Mouse (Mus musculus) adrenal gland, postnatal 36 days (tissue): ENCODE results near the gene Cdk4. TPM values are rescaled to one million over a fixed set of nuclear protein-coding genes. Genes with fewer than 3 reads are reported as not detected.

Source experiments
- DNase-seq, 2 experiments: peaks; one replicate each; pipeline ENCODE4 v3.0.0; 2021; ENCODE audit warnings: mixed read lengths in 1 of 2
- total RNA-seq, 2 experiments: library from RNA; stranded (reverse); gene quantifications; 2 replicates each; pipeline ENCODE4 v1.2.3; 2021

Cdk4 gene
- total RNA-seq, 2 experiments from 2014 or later, result 213 to 225 TPM

DNA sequence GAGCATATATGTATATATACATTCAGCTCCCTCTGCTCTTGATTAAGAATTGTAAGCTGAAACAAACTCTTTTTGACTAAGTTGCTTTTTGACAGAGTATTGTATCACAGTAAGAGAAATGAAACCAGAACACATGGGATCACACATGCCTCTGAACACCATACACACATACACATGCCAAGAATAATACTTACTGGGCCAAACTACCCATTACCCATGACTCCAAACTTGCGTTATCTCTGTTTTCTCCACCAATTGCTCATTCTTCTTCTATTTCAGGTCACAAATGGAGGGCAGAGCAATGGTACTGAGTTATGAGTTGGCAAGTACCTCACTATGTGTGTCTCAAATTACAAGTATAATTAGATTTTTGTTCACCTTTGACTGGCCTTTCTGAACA lies 10.6 kb downstream of the Cdk4 start:
- DNase-seq, result no peak

DNA sequence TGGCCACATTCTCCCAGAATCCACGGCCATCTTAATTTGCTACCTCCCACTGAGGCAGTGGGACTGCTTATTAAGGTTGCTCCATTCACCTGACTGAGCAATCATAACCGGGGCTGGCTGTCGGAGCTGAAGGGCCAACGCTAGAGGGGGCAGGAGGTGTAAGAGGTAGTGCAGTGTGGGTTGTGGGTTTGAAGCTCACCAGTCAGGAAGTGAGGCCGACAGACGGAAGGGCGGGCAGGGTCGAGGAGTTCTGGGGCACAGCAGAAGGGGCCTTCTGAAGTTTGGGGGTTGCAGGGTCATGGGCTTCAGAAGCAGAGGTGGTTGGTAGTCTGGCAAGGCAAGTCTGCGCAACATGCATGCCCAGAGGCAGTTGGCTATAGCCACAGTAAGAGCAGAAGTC lies 11.7 kb downstream of the Cdk4 start, which contains the start of gene Agap2:
Gene Agap2 (plus strand): TSS at position 205 of the 400 bp plus-strand sequence.
- DNase-seq, result no peak

DNA sequence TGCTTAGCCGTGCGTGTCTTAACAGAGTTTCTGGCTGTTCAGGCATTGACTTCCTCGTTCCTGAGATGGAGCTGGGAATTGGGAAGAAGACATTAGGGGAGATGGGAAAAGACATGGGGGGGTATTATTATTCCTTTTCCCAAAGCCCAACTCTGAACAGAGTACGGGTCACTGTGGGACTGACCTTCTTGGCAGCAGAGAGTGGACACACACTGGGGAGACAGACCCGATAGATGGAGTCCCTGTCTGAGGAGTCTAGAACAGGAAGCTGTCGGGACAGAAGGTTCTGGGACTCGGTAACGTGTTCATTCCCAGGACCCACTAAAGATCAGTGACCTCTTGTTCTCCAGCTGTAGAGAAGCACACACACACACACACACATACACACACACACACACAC lies 12.3 kb downstream of the Cdk4 start:
- DNase-seq, result no peak

DNA sequence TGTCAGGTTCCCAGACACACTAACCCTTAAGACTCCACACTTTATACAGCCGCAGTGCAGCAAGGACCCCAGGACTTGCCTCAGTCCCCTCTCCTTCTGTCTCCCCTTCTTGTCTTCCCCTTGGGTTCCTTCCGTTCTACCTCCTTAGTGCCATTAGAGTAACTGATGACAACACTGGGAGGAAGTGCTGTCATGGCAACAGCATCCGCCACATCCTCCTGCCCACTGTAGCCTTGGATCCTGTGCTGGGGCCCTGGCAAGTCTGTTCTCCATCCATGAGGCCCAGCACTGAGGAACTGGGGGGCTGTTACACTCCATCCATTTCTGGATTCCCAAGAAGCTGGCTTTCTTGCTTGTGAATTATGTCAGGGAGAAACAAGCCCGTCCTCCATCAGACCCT lies 12.7 kb downstream of the Cdk4 start:
- no peak for DNase-seq

DNA sequence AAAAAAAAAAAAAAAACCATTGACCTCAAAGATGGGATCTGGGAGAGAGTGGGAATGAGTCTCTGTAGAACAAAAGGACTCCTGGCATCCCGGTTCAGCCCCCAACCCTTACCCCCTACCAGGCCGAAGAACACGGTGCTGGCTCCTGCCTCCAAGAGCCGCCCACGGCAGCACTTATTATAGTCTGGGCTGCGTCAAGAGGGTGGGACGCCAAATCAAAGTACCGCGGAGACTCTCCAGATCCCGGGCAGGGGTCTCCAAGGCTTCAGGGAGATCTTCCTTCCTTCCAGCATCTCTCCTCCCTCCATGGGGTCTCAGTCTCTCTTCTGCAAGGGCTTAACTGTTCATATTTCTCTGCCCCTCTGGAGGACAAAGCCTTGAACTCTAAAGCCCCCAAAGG lies 14.2 kb downstream of the Cdk4 start:
- DNase-seq, result no peak

GRCm38 (mm10) chr10:127078001-127078676 lies 14.8 kb downstream of the Cdk4 start:
- DNase-seq, result no peak

GRCm38 (mm10) chr10:127078677-127079575 lies 15.6 kb downstream of the Cdk4 start:
- no peak for DNase-seq

- peak in 1 of 2 experiments; percentile 31 for DNase-seq
These were observed 16.5 kb downstream of the Cdk4 start for GRCm38 (mm10) chr10:127079665-127080391.

GRCm38 (mm10) chr10:127080901-127081780 lies 17.8 kb downstream of the Cdk4 start:
- peak in 1 of 2 experiments; percentile 35 for DNase-seq

DNA sequence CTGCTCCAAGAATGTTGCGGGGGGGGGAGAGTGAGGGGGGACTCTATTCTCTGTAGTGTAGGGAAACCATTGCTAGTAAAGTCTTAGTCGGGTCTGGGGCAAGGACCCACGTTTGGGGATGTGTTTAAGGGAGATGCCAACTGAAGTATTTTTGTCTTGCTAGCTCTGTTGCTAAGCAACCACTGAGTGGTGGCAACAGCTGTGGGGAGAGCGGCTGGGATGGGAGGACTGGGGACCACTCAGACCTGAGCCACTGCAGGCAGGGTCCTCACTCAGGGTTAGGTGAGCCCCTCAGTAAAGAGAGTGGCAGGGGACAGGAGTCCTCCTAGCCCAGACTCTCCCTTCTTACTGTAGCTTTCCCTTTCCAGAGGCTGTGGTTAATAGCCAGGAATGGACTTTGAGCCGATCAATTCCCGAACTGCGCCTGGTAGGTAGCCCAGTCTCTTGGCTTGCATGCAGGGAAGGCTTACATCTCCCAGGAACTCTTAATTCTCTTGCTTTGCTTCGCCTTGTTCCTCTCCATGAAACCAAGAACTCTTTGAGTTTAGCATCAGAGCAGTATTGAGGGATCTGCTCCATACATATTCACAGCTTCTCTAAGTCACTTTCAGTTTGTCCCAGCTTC lies 18.8 kb downstream of the Cdk4 start:
- no peak for DNase-seq

DNA sequence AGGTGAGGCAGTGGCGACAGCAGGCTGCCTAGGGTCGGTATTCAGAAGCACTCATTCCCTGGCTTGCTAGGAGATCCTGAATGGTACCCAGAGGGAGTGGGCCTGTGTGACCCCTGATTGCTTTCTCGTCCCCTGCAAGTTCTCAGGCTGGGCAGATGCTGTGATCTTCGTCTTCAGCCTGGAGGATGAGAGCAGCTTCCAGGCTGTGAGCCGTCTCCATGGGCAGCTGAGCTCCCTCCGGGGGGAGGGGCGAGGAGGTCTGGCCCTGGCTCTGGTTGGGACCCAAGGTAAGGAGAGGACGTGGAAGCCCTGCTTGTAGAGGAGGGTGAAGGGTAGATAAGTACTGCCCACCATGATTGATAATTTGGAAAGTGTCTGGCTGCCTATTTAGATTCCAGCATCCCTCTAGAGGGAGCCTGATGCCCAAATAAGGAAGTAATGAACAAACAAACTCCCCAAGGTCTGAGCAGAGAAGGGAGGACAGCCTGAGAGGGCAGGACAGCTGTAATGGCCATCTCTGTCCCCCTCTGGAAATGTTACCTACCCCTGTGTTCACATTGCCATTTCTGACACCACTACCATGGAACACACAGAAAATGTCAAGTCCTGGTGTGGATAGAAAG lies 20.1 kb downstream of the Cdk4 start:
- DNase-seq, result no peak

- no peak for DNase-seq
These were observed 20.6 kb downstream of the Cdk4 start for GRCm38 (mm10) chr10:127083915-127084306.

- DNase-seq, result no peak
These were observed 21.7 kb downstream of the Cdk4 start for GRCm38 (mm10) chr10:127085052-127085451.

- DNase-seq, result no peak
These were observed 22.3 kb downstream of the Cdk4 start for GRCm38 (mm10) chr10:127085633-127086032.

- peak; percentile 71 to 81 for DNase-seq
These were observed 27.5 kb downstream of the Cdk4 start for GRCm38 (mm10) chr10:127090560-127091411.

DNA sequence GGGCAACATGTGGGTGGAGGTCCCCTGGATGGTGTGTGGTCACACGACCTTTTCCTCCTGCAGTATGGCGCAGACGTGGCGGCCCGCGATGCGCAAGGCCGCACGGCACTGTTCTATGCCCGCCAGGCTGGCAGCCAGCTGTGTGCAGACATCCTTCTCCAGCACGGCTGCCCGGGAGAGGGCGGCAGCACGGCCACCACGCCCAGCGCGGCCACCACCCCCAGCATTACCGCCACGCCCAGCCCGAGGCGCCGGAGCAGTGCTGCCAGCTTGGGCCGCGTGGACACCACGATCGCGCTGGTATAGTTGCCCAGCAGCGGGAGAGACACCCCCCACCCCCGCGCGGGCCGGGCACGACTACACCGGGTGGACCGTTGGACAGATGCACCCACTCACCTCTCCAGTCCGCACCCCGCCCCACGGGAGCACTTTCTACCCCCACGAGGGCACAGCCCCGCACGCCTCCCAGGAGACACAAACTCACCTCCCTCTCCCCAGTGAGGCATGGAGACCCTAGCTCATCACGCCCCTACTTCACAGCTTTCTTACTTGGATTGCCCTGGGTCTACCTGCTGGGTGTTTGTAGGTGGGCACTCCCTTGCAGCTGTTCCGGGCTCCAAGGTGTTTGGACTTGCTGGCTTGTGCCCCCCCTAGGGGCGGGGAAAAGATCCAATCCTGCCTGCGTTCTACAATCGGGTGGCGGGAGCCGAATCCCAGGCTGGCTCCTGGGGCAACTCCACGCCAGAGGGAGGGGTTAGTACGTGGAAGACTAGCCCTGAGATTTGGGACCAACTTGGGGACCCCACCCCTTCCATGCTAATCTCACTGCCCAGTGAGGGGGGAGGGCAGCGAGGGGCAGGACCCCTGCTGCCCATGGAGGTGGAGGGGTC lies 28.4 kb downstream of the Cdk4 start:
- DNase-seq, result peak; percentile 70 to 77

DNA sequence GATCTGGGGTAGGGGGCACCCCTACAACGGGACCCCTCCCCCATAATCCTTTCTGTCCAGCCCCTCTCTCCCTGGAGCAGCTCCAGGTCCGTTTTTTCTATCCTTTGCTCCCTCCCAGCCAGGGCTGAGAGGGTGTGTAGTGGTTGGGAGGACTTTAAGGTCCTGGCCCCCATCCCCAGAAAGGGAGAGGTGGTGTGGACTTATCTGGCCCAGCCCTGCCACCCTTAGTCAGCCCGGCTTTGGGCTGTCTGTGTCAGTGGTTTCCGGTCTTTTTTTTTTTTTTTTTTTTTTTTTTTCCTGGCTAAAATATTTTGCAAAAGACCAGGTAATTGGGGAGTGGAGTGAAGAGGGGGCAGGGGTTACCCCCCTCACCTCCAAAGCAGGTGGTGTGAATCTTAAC lies 29.4 kb downstream of the Cdk4 start:
- no peak for DNase-seq

GRCm38 (mm10) chr10:127094382-127094802 lies 31.1 kb downstream of the Cdk4 start:
- no peak for DNase-seq

DNA sequence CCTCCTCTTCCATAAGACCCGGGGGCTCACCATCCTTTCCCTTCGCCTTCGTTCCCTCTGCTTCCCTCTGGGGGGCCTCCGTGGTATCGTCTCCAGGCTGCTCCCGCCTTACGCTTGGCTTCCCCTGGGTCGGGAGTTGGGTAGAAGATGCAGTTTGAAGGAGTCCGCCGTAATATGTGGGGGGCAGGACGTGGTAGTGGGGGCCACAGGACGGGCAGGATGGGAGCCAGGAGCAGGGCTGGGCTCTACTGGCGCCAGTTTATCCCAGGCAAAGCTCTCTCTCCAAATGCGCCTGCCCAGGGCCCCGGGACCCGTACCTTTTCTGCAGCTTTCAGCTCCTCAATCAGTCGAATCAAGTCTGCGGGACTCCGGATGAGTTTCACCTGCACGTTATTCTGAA lies 35.2 kb downstream of the Cdk4 start:
- no peak for DNase-seq
